Mouse (Mus musculus): ENCODE measurements at regions not wholly inside any gene's neighbourhood (a gene's known extent, or its start where the extent isn't known, plus 50 kb on each side); places are given as distances from the start of the nearest gene placed in this dataset.

DNA sequence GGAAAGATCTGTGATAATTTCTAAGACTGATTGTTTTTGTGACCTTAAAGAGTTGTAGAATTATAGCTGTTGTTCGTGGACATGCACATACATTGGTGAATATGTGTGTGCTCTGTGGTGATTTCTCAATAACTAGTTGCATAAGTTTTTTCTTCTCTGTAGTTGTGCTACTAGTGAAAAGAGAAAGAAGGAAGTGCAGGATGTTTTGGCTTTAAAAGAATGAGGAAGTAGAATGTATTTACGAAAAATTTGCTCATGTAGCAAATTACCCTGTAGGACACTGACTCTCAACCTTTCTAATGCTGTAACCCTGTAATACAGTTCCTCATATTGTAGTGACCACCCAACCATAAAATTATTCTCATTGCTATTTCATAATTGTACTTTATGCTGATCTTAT is 371.2 kb downstream of the Cypt12 start:
- no peak for TF ChIP-seq JUN (IDR thresholded peaks at IDR 0.05; ENCODE audit: insufficient read depth, low read depth, low read length)
- no peak for TF ChIP-seq TCF12 (IDR thresholded peaks at IDR 0.05; ENCODE audit: low read depth, low read length)
- no peak for TF ChIP-seq USF1 (IDR thresholded peaks at IDR 0.05; ENCODE audit: low read depth, low read length)
- TF ChIP-seq JUND (conservative IDR thresholded peaks at IDR 0.05; ENCODE audit: low read depth, low read length): no peak
- no peak for TF ChIP-seq ZNF384 (IDR thresholded peaks at IDR 0.05; ENCODE audit: low read depth, low read length)
- TF ChIP-seq CHD2 (IDR thresholded peaks at IDR 0.05; ENCODE audit: low read length): no peak
- no peak for TF ChIP-seq HCFC1 (IDR thresholded peaks at IDR 0.05; ENCODE audit: low read depth, low read length)
- no peak for TF ChIP-seq BHLHE40 (IDR thresholded peaks at IDR 0.05; ENCODE audit: low read depth, low read length)
- TF ChIP-seq SMC3 (IDR thresholded peaks at IDR 0.05; ENCODE audit: low read depth, low read length): no peak
- TF ChIP-seq RCOR1 (conservative IDR thresholded peaks at IDR 0.05; ENCODE audit: low read depth, low read length): no peak
- in situ Hi-C loops (cut with MboI; ENCODE audit: low pct_ligation_motif_present, low pct_unique_long_range_greater_than_20kb, low sequenced_read_pairs): no loop called here
- Histone ChIP-seq H3K9me3 (replicated peaks; ENCODE audit: low read length) (peaks cover 21% of the 10 kb centered on the region), H3K4me2 (ENCODE audit: insufficient read depth, low read depth, poor library complexity, severe bottlenecking) (no peak overlapping the region), H3K4me3 (replicated peaks in 1 of 3; ENCODE audit: low read depth in 2 of 3, low read length in 2 of 3, poor library complexity in 1 of 3) (no peak overlapping the region), H3K4me1 (ENCODE audit: control insufficient read depth in 1 of 2, insufficient read depth in 2 of 2) (no peaks in the 10 kb centered on the region), H3K9ac (ENCODE audit: insufficient read depth, low read depth) (no peak overlapping the region), H3K27ac (ENCODE audit: insufficient read depth, low read depth) (no peak overlapping the region), H3K27me3 (replicated peaks) (no peaks in the 10 kb centered on the region), H3K79me2 (replicated peaks; ENCODE audit: control insufficient read depth, extremely low read depth, insufficient read depth, poor library complexity, severe bottlenecking) (no peaks in the 10 kb centered on the region), H3K36me3 (replicated peaks in 1 of 2; ENCODE audit: control insufficient read depth in 1 of 2, insufficient read depth in 1 of 2, low read length in 1 of 2) (no peaks in the 10 kb centered on the region)
- dilution Hi-C loops (cut with MboI; ENCODE audit: extremely low pct_ligation_motif_present, extremely low pct_unique_long_range_greater_than_20kb, low sequenced_read_pairs): no loop called here
- DNase-seq (ENCODE audit: extremely low read depth): no peak

- Histone ChIP-seq H3K27ac (ENCODE audit: insufficient read depth, low read depth) (no peak overlapping the region), H3K4me3 (replicated peaks in 1 of 3; ENCODE audit: low read depth in 2 of 3, low read length in 2 of 3, poor library complexity in 1 of 3) (no peak overlapping the region), H3K36me3 (replicated peaks in 1 of 2; ENCODE audit: control insufficient read depth in 1 of 2, insufficient read depth in 1 of 2, low read length in 1 of 2) (no peaks in the 10 kb centered on the region), H3K4me1 (ENCODE audit: control insufficient read depth in 1 of 2, insufficient read depth in 2 of 2) (no peaks in the 10 kb centered on the region), H3K9me3 (replicated peaks; ENCODE audit: low read length) (peaks cover 23% of the 10 kb centered on the region), H3K27me3 (replicated peaks) (no peaks in the 10 kb centered on the region), H3K79me2 (replicated peaks; ENCODE audit: control insufficient read depth, extremely low read depth, insufficient read depth, poor library complexity, severe bottlenecking) (no peaks in the 10 kb centered on the region), H3K9ac (ENCODE audit: insufficient read depth, low read depth) (no peak overlapping the region), H3K4me2 (ENCODE audit: insufficient read depth, low read depth, poor library complexity, severe bottlenecking) (no peak overlapping the region)
- no peak for DNase-seq (ENCODE audit: extremely low read depth)
- TF ChIP-seq KAT2A (IDR thresholded peaks at IDR 0.05; ENCODE audit: insufficient replicate concordance, low read length) (no peak), SMC3 (IDR thresholded peaks at IDR 0.05; ENCODE audit: low read depth, low read length) (no peak), HCFC1 (IDR thresholded peaks at IDR 0.05; ENCODE audit: low read depth, low read length) (no peak), SIN3A (IDR thresholded peaks at IDR 0.05; ENCODE audit: low read length) (no peak), MAFK (IDR thresholded peaks at IDR 0.05; ENCODE audit: insufficient replicate concordance, low read length) (no peak), PAX5 (IDR thresholded peaks at IDR 0.05; ENCODE audit: low read length) (no peak), ZC3H11A (IDR thresholded peaks at IDR 0.05; ENCODE audit: low read depth, low read length) (no peak), ZKSCAN1 (IDR thresholded peaks at IDR 0.05; ENCODE audit: borderline replicate concordance, low read depth, low read length) (no peak), ETS1 (conservative IDR thresholded peaks at IDR 0.05; ENCODE audit: low read depth, low read length) (no peak), ZNF384 (IDR thresholded peaks at IDR 0.05; ENCODE audit: low read depth, low read length) (no peak), JUN (IDR thresholded peaks at IDR 0.05; ENCODE audit: insufficient read depth, low read depth, low read length) (no peak), GABPA (IDR thresholded peaks at IDR 0.05; ENCODE audit: insufficient replicate concordance, low read depth, low read length) (no peak), CHD2 (IDR thresholded peaks at IDR 0.05; ENCODE audit: low read length) (no peak)
- in situ Hi-C loops (cut with MboI; ENCODE audit: low pct_ligation_motif_present, low pct_unique_long_range_greater_than_20kb, low sequenced_read_pairs): no loop called here
- dilution Hi-C loops (cut with MboI; ENCODE audit: extremely low pct_ligation_motif_present, extremely low pct_unique_long_range_greater_than_20kb, low sequenced_read_pairs): no loop called here
Observed at GRCm38 (mm10) chr3:18333182-18333581, 385.0 kb downstream of the Cypt12 start.

All from CH12.LX (cell line).